Mouse (Mus musculus): ENCODE data around the gene Pnpla1. TPM values are rescaled to one million over a fixed set of nuclear protein-coding genes. Genes with fewer than 3 reads are reported as not detected.

Pnpla1 gene
- polyA plus RNA-seq, 1 experiment, result not detected

DNA sequence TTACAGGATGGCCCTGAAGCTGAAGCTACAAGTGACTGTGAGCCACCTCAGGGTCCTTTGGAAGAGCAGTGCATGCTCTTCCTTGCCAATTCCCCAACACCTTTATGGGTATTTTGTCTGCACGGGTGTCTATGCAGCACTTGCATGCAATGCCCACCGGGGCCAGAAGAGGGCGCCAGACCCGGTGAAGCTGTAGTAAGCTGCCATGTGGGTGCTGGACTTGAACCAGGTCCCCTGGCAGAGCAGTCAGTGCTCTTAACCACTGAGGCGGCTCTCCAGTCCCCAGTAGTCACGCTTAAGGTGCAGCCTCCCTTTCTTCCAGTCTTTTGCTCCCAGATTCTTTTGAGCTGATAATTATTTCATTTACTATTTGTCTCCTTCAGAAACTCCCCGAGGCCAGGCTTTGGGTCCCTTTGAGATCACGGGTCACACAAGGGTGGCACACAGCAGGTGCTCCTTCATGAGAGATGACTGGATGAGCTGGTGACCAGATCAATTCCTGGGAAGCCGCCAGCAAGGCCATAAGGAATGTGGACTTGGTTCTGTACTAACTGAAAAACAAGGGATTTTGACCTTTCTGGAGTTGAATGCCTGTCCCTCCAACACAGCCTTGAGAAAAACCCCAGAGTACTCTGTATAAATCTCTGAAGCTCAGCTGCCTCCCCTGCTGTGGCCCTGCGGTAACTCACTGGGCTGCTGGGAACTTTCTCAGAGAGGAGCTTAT is 78.6 kb downstream of the Pnpla1 start:
- no peak overlapping the region for H3K27ac ChIP-seq (ENCODE audit: insufficient read depth, low read length)
- H3K4me3 ChIP-seq (ENCODE audit: insufficient read depth, low read length), result no peak overlapping the region
- no peak for TF ChIP-seq POLR2A (IDR thresholded peaks at IDR 0.05; ENCODE audit: low read depth, low read length)
- TF ChIP-seq CTCF (IDR thresholded peaks at IDR 0.05; ENCODE audit: borderline replicate concordance, insufficient read depth, low read length), result no peak
- no peaks in the 10 kb centered on the region for H3K4me1 ChIP-seq (ENCODE audit: control insufficient read depth, insufficient read depth, low read length)

Other genes starting within 250 kb of the Pnpla1 start
- gene Srpk1, start 235.7 kb upstream of the Pnpla1 start, polyA plus RNA-seq (2011; ENCODE audit: insufficient read length, low read depth, missing spikeins), result 115 and 125 TPM in 2 replicates
- gene Slc26a8, start 168.2 kb upstream of the Pnpla1 start, polyA plus RNA-seq (2011; ENCODE audit: insufficient read length, low read depth, missing spikeins), result 0.67 and 1.0 TPM in 2 replicates
- 72.0 and 76.5 TPM in 2 replicates for gene Mapk14, start 167.1 kb upstream of the Pnpla1 start, polyA plus RNA-seq (2011; ENCODE audit: insufficient read length, low read depth, missing spikeins)
- gene AC170998.1, start 132.3 kb upstream of the Pnpla1 start, polyA plus RNA-seq (2011; ENCODE audit: insufficient read length, low read depth, missing spikeins), result 2.3 and 4.6 TPM in 2 replicates
- 12.4 and 24.2 TPM in 2 replicates for gene Mapk13, start 89.1 kb upstream of the Pnpla1 start, polyA plus RNA-seq (2011; ENCODE audit: insufficient read length, low read depth, missing spikeins)
- 41.9 and 43.7 TPM in 2 replicates for gene Brpf3, start 57.3 kb upstream of the Pnpla1 start, polyA plus RNA-seq (2011; ENCODE audit: insufficient read length, low read depth, missing spikeins)
- gene 4930539E08Rik, start 56.9 kb downstream of the Pnpla1 start, polyA plus RNA-seq (2011; ENCODE audit: insufficient read length, low read depth, missing spikeins), result not detected in 2 replicates
- not detected in 2 replicates for gene Pxt1, start 85.4 kb downstream of the Pnpla1 start, polyA plus RNA-seq (2011; ENCODE audit: insufficient read length, low read depth, missing spikeins)
- gene Kctd20, start 93.5 kb downstream of the Pnpla1 start, polyA plus RNA-seq (2011; ENCODE audit: insufficient read length, low read depth, missing spikeins), result 72.2 and 77.5 TPM in 2 replicates
- 89.4 and 102 TPM in 2 replicates for gene Stk38, start 149.6 kb downstream of the Pnpla1 start, polyA plus RNA-seq (2011; ENCODE audit: insufficient read length, low read depth, missing spikeins)
- 253 and 262 TPM in 2 replicates for gene Srsf3, start 174.2 kb downstream of the Pnpla1 start, polyA plus RNA-seq (2011; ENCODE audit: insufficient read length, low read depth, missing spikeins)
- gene Cdkn1a, start 232.6 kb downstream of the Pnpla1 start, polyA plus RNA-seq (2011; ENCODE audit: insufficient read length, low read depth, missing spikeins), result 453 and 677 TPM in 2 replicates

Data from embryonic fibroblast, embryonic 13.5 days (primary cell).